Mouse (Mus musculus): ENCODE measurements around the gene Zfp318. TPM values are rescaled to one million over a fixed set of nuclear protein-coding genes. Genes with fewer than 3 reads are reported as not detected.

The Zfp318 gene
- total RNA-seq, 1 experiment: 14.0 TPM

GRCm38 (mm10) chr17:46371783-46372182 lies 11.7 kb upstream of the Zfp318 start:
- no peak overlapping the region for H3K4me3 ChIP-seq (ENCODE audit: insufficient read depth in 1 of 2, low read depth in 1 of 2, low read length in 2 of 2, poor library complexity in 1 of 2, severe bottlenecking in 1 of 2)
- DNase-seq (ENCODE audit: low read depth, low spot score): peak; percentile 47
- H3K9me3 ChIP-seq (ENCODE audit: control insufficient read depth, insufficient read depth, low read depth, low read length): no peaks in the 10 kb centered on the region; the same call in 1 of the 2 replicates
- in situ Hi-C loops (cut with MboI; ENCODE audit: low sequenced_read_pairs in 2 of 2, unreplicated experiment in 2 of 2): no loop called here
- no peak overlapping the region for H3K9ac ChIP-seq (ENCODE audit: insufficient read depth, low read depth, low read length, poor library complexity, severe bottlenecking)
- TF ChIP-seq HCFC1 (IDR thresholded peaks at IDR 0.05; ENCODE audit: borderline replicate concordance, insufficient read depth, low read length) (no peak), ZNF384 (IDR thresholded peaks at IDR 0.05; ENCODE audit: low read depth, low read length) (peak; percentile 51; the same call in 1 of the 2 replicates)
- no peaks in the 10 kb centered on the region for H3K36me3 ChIP-seq (ENCODE audit: control insufficient read depth, insufficient read depth, low read length, poor library complexity, severe bottlenecking)
- H3K27ac ChIP-seq (ENCODE audit: insufficient read depth, low read depth, low read length, poor library complexity, severe bottlenecking): no peak overlapping the region
- no peaks in the 10 kb centered on the region for H3K4me1 ChIP-seq (ENCODE audit: control insufficient read depth in 2 of 2, insufficient read depth in 2 of 2, low read length in 2 of 2, poor library complexity in 1 of 2)

GRCm38 (mm10) chr17:46378564-46378963 lies 5.0 kb upstream of the Zfp318 start:
- Histone ChIP-seq H3K4me3 (ENCODE audit: insufficient read depth in 1 of 2, low read depth in 1 of 2, low read length in 2 of 2, poor library complexity in 1 of 2, severe bottlenecking in 1 of 2) (no peak overlapping the region), H3K36me3 (ENCODE audit: control insufficient read depth, insufficient read depth, low read length, poor library complexity, severe bottlenecking) (no peaks in the 10 kb centered on the region), H3K4me1 (ENCODE audit: control insufficient read depth in 2 of 2, insufficient read depth in 2 of 2, low read length in 2 of 2, poor library complexity in 1 of 2) (no peaks in the 10 kb centered on the region), H3K9ac (ENCODE audit: insufficient read depth, low read depth, low read length, poor library complexity, severe bottlenecking) (no peak overlapping the region), H3K9me3 (ENCODE audit: control insufficient read depth, insufficient read depth, low read depth, low read length) (no peaks in the 10 kb centered on the region; the same call in 1 of the 2 replicates), H3K27ac (ENCODE audit: insufficient read depth, low read depth, low read length, poor library complexity, severe bottlenecking) (no peak overlapping the region)
- DNase-seq (ENCODE audit: low read depth, low spot score): no peak
- in situ Hi-C loops (cut with MboI; ENCODE audit: low sequenced_read_pairs in 2 of 2, unreplicated experiment in 2 of 2): no loop called here
- TF ChIP-seq HCFC1 (IDR thresholded peaks at IDR 0.05; ENCODE audit: borderline replicate concordance, insufficient read depth, low read length) (no peak), ZC3H11A (IDR thresholded peaks at IDR 0.05; ENCODE audit: borderline replicate concordance, low read depth, low read length) (no peak), CHD2 (IDR thresholded peaks at IDR 0.05; ENCODE audit: low read depth, low read length) (no peak), ZNF384 (IDR thresholded peaks at IDR 0.05; ENCODE audit: low read depth, low read length) (no peak), MAFK (IDR thresholded peaks at IDR 0.05; ENCODE audit: insufficient read depth, low read depth, low read length) (no peak)

- Histone ChIP-seq H3K9me3 (ENCODE audit: control insufficient read depth, insufficient read depth, low read depth, low read length) (no peaks in the 10 kb centered on the region), H3K9ac (ENCODE audit: insufficient read depth, low read depth, low read length, poor library complexity, severe bottlenecking) (peak overlapping the region; percentile 95), H3K27ac (ENCODE audit: insufficient read depth, low read depth, low read length, poor library complexity, severe bottlenecking) (peak overlapping the region; percentile 36; the same call in 1 of the 2 replicates), H3K4me3 (ENCODE audit: insufficient read depth in 1 of 2, low read depth in 1 of 2, low read length in 2 of 2, poor library complexity in 1 of 2, severe bottlenecking in 1 of 2) (peak overlapping the region; percentile 87 to 89), H3K4me1 (ENCODE audit: control insufficient read depth in 2 of 2, insufficient read depth in 2 of 2, low read length in 2 of 2, poor library complexity in 1 of 2) (no peaks in the 10 kb centered on the region), H3K36me3 (ENCODE audit: control insufficient read depth, insufficient read depth, low read length, poor library complexity, severe bottlenecking) (peaks cover 2% of the 10 kb centered on the region)
- in situ Hi-C loops (cut with MboI; ENCODE audit: low sequenced_read_pairs in 2 of 2, unreplicated experiment in 2 of 2): no loop called here
- DNase-seq (ENCODE audit: low read depth, low spot score): no peak
- TF ChIP-seq ZC3H11A (IDR thresholded peaks at IDR 0.05; ENCODE audit: borderline replicate concordance, low read depth, low read length) (no peak), MAFK (IDR thresholded peaks at IDR 0.05; ENCODE audit: insufficient read depth, low read depth, low read length) (no peak), HCFC1 (IDR thresholded peaks at IDR 0.05; ENCODE audit: borderline replicate concordance, insufficient read depth, low read length) (no peak), ZNF384 (IDR thresholded peaks at IDR 0.05; ENCODE audit: low read depth, low read length) (no peak), CHD2 (IDR thresholded peaks at IDR 0.05; ENCODE audit: low read depth, low read length) (no peak)
Observed at GRCm38 (mm10) chr17:46384061-46384801, 700 bp downstream of the Zfp318 start.

- H3K4me1 ChIP-seq (ENCODE audit: control insufficient read depth in 2 of 2, insufficient read depth in 2 of 2, low read length in 2 of 2, poor library complexity in 1 of 2): no peaks in the 10 kb centered on the region
- no peak overlapping the region for H3K27ac ChIP-seq (ENCODE audit: insufficient read depth, low read depth, low read length, poor library complexity, severe bottlenecking)
- no peak overlapping the region for H3K9ac ChIP-seq (ENCODE audit: insufficient read depth, low read depth, low read length, poor library complexity, severe bottlenecking)
- H3K4me3 ChIP-seq (ENCODE audit: insufficient read depth in 1 of 2, low read depth in 1 of 2, low read length in 2 of 2, poor library complexity in 1 of 2, severe bottlenecking in 1 of 2): no peak overlapping the region
- in situ Hi-C loops (cut with MboI; ENCODE audit: low sequenced_read_pairs in 2 of 2, unreplicated experiment in 2 of 2): no loop called here
- H3K9me3 ChIP-seq (ENCODE audit: control insufficient read depth, insufficient read depth, low read depth, low read length): no peaks in the 10 kb centered on the region
- peaks cover 2% of the 10 kb centered on the region for H3K36me3 ChIP-seq (ENCODE audit: control insufficient read depth, insufficient read depth, low read length, poor library complexity, severe bottlenecking)
- TF ChIP-seq MAFK (IDR thresholded peaks at IDR 0.05; ENCODE audit: insufficient read depth, low read depth, low read length): no peak
- TF ChIP-seq ZC3H11A (IDR thresholded peaks at IDR 0.05; ENCODE audit: borderline replicate concordance, low read depth, low read length): no peak
- no peak for TF ChIP-seq HCFC1 (IDR thresholded peaks at IDR 0.05; ENCODE audit: borderline replicate concordance, insufficient read depth, low read length)
- DNase-seq (ENCODE audit: low read depth, low spot score): no peak
Observed at GRCm38 (mm10) chr17:46388200-46388599, 4.7 kb downstream of the Zfp318 start.

- DNase-seq (ENCODE audit: low read depth, low spot score): no peak
- Histone ChIP-seq H3K27ac (ENCODE audit: insufficient read depth, low read depth, low read length, poor library complexity, severe bottlenecking) (no peak overlapping the region), H3K36me3 (ENCODE audit: control insufficient read depth, insufficient read depth, low read length, poor library complexity, severe bottlenecking) (peaks cover 4% of the 10 kb centered on the region), H3K9ac (ENCODE audit: insufficient read depth, low read depth, low read length, poor library complexity, severe bottlenecking) (no peak overlapping the region), H3K9me3 (ENCODE audit: control insufficient read depth, insufficient read depth, low read depth, low read length) (no peaks in the 10 kb centered on the region), H3K4me1 (ENCODE audit: control insufficient read depth in 2 of 2, insufficient read depth in 2 of 2, low read length in 2 of 2, poor library complexity in 1 of 2) (no peaks in the 10 kb centered on the region), H3K4me3 (ENCODE audit: insufficient read depth in 1 of 2, low read depth in 1 of 2, low read length in 2 of 2, poor library complexity in 1 of 2, severe bottlenecking in 1 of 2) (no peak overlapping the region)
- no peak for TF ChIP-seq CHD2 (IDR thresholded peaks at IDR 0.05; ENCODE audit: low read depth, low read length)
- TF ChIP-seq ZC3H11A (IDR thresholded peaks at IDR 0.05; ENCODE audit: borderline replicate concordance, low read depth, low read length): no peak
- TF ChIP-seq HCFC1 (IDR thresholded peaks at IDR 0.05; ENCODE audit: borderline replicate concordance, insufficient read depth, low read length): no peak
- TF ChIP-seq ZNF384 (IDR thresholded peaks at IDR 0.05; ENCODE audit: low read depth, low read length): no peak
- TF ChIP-seq MAFK (IDR thresholded peaks at IDR 0.05; ENCODE audit: insufficient read depth, low read depth, low read length): no peak
- in situ Hi-C loops (cut with MboI; ENCODE audit: low sequenced_read_pairs in 2 of 2, unreplicated experiment in 2 of 2): no loop called here
Observed at GRCm38 (mm10) chr17:46393012-46393411, 9.5 kb downstream of the Zfp318 start.

Measured in ES-E14 (cell line).